Mouse (Mus musculus) intestine, embryonic 16.5 days (tissue): Measurements from ENCODE around the gene Prelid3b. TPM values are rescaled to one million over a fixed set of nuclear protein-coding genes. Genes with fewer than 3 reads are reported as not detected.

Source experiments
- ATAC-seq: fragments of 200-750 bp; cut with Nextera tagmentation; 2 replicates; pipeline ENCODE4 v1.8.0; 2017; ENCODE audit warnings: moderate TSS enrichment, moderate library complexity
- H3K27ac ChIP-seq: fragments of 300-500 bp; sonication (generic); 2 replicates; pipeline ENCODE4 v1.5.1; 2014; ENCODE audit warnings: mild to moderate bottlenecking, low read length
- H3K27me3 ChIP-seq: fragments of 300-500 bp; sonication (generic); replicated peaks from 2 replicates; pipeline ENCODE4 v1.6.1; 2014; ENCODE audit warnings: low read length, control low read depth, mixed read lengths; ENCODE audit not compliant: control insufficient read depth, insufficient read depth
- H3K36me3 ChIP-seq: fragments of 300-500 bp; sonication (generic); 2 replicates; pipeline ENCODE4 v1.6.1; 2014; ENCODE audit warnings: low read length, control low read depth; ENCODE audit not compliant: control insufficient read depth, insufficient read depth
- H3K4me1 ChIP-seq: fragments of 300-500 bp; sonication (generic); 2 replicates; pipeline ENCODE4 v1.6.1; 2014; ENCODE audit warnings: low read length, control low read depth, mixed read lengths; ENCODE audit not compliant: control insufficient read depth, insufficient read depth
- H3K4me2 ChIP-seq: fragments of 300-500 bp; sonication (generic); 2 replicates; pipeline ENCODE4 v1.6.1; 2014; ENCODE audit warnings: low read depth, low read length, control low read depth
- H3K4me3 ChIP-seq: fragments of 300-500 bp; sonication (generic); 2 replicates; pipeline ENCODE4 v1.5.1; 2014; ENCODE audit warnings: mild to moderate bottlenecking, low read length
- H3K9ac ChIP-seq: fragments of 300-500 bp; sonication (generic); 2 replicates; pipeline ENCODE4 v1.6.1; 2014; ENCODE audit warnings: low read depth, low read length
- H3K9me3 ChIP-seq: fragments of 300-500 bp; sonication (generic); 2 replicates; pipeline ENCODE4 v1.6.1; 2016; ENCODE audit warnings: low read length, control low read depth; ENCODE audit not compliant: control insufficient read depth
- WGBS: fragments of 180-500 bp; shearing (Covaris S2); extraction: QIAGEN DNeasy Blood & Tissue Kit; methylation state at CpG from one replicate; pipeline ENCODE4 v1.1.7; 2014; 5-methylcytosine and 5-hydroxymethylcytosine counted together
- polyA plus RNA-seq: library from polyadenylated mRNA; unstranded; fragments of >200 nt; fragmentation: Nextera tagmentation; extraction: Ambion mirVana; gene quantifications from 2 replicates; pipeline ENCODE4 v1.2.1, GENCODE M21; 2015

Prelid3b gene
- polyA plus RNA-seq, 1 experiment from 2014 or later: 134 TPM

GRCm38 (mm10) chr2:174501517-174501916 lies 28.6 kb upstream of the Prelid3b start:
- no peaks in the 10 kb centered on the region for H3K4me1 ChIP-seq
- H3K9ac ChIP-seq: no peak overlapping the region
- no peak overlapping the region for H3K4me2 ChIP-seq
- H3K4me3 ChIP-seq: no peak overlapping the region
- H3K27me3 ChIP-seq: no peaks in the 10 kb centered on the region
- H3K36me3 ChIP-seq: no peaks in the 10 kb centered on the region
- H3K9me3 ChIP-seq: no peaks in the 10 kb centered on the region
- no peak overlapping the region for H3K27ac ChIP-seq
- WGBS: 93% methylated on average over 8 of the region's 8 CpGs
- no peak for ATAC-seq

DNA sequence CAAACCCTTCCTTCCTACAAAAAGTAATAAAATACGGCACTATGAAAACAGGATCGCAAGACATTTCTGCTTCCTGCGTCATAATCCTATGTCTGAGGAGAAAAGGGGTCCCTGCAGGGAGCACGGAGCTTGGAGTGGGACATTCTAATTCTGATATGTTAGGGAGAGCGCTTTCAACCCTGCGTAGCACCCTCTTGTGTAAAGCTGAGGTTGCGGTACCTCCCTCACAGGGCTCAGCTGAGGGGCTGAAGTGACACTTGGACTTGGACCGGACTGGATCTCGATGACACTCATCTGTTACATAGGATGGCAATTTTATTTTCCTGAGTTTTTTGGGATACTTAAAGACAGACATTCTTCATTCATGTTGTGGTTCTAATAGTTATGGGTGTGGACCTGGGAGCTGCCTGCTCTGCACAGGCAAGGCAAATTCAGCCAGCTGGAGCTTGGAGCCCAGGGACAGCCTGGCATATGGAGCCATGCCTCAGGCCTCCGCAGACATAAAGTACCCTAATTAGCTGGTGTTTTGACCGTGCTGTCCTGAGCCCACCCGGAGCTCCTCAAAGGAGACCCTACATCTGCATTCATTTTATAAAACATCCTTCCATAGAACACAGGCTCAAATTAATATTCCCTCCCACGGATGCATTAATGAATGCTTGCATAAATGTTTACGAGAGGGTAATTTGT lies 28.1 kb upstream of the Prelid3b start:
- Histone ChIP-seq H3K27me3 (no peaks in the 10 kb centered on the region), H3K4me3 (no peak overlapping the region), H3K4me1 (no peaks in the 10 kb centered on the region), H3K4me2 (no peak overlapping the region), H3K27ac (no peak overlapping the region), H3K9me3 (no peaks in the 10 kb centered on the region), H3K36me3 (no peaks in the 10 kb centered on the region), H3K9ac (no peak overlapping the region)
- no peak for ATAC-seq
- 85% methylated on average over 14 of the region's 14 CpGs for WGBS

GRCm38 (mm10) chr2:174492858-174493257 lies 20.0 kb upstream of the Prelid3b start:
- no peaks in the 10 kb centered on the region for H3K36me3 ChIP-seq
- H3K27me3 ChIP-seq: no peaks in the 10 kb centered on the region
- whole genome bisulfite sequencing: 59% methylated on average over 2 of the region's 2 CpGs
- H3K4me3 ChIP-seq: no peak overlapping the region
- H3K9ac ChIP-seq: no peak overlapping the region
- H3K9me3 ChIP-seq: no peaks in the 10 kb centered on the region
- H3K4me2 ChIP-seq: no peak overlapping the region
- no peak for ATAC-seq
- no peak overlapping the region for H3K27ac ChIP-seq
- H3K4me1 ChIP-seq: no peaks in the 10 kb centered on the region

DNA sequence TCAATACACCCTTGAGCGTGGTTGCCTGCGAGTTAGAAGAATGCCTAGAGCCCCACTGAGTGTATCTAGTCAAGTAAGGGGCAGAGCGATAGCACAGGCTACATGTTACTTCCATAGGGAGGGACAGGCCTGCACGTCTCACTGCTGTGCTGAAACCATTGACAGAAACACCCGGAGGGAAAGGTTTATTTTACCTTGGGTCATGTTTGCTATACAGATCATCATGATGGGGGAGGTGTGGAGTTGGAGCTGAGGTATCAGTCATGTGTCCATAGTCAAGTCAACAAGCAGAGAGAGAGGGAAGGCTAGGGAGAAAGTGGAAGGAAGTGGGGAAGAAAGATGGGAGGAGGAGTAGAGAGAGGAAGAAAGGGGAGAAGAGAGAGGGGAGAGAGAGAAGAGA lies 14.1 kb upstream of the Prelid3b start:
- no peaks in the 10 kb centered on the region for H3K27me3 ChIP-seq
- 61% methylated on average over 5 of the region's 5 CpGs for WGBS
- H3K27ac ChIP-seq: no peak overlapping the region
- H3K36me3 ChIP-seq: no peaks in the 10 kb centered on the region
- H3K9me3 ChIP-seq: no peaks in the 10 kb centered on the region
- no peak overlapping the region for H3K9ac ChIP-seq
- H3K4me3 ChIP-seq: no peak overlapping the region
- no peak overlapping the region for H3K4me2 ChIP-seq
- H3K4me1 ChIP-seq: no peaks in the 10 kb centered on the region
- ATAC-seq: no peak

GRCm38 (mm10) chr2:174478746-174479145 lies 5.9 kb upstream of the Prelid3b start:
- Histone ChIP-seq H3K4me2 (no peak overlapping the region), H3K4me3 (no peak overlapping the region), H3K36me3 (no peaks in the 10 kb centered on the region), H3K4me1 (peaks cover 4% of the 10 kb centered on the region), H3K9me3 (no peaks in the 10 kb centered on the region), H3K27me3 (no peaks in the 10 kb centered on the region), H3K27ac (no peak overlapping the region), H3K9ac (no peak overlapping the region)
- no peak for ATAC-seq
- 71% methylated on average over 5 of the region's 5 CpGs for WGBS

DNA sequence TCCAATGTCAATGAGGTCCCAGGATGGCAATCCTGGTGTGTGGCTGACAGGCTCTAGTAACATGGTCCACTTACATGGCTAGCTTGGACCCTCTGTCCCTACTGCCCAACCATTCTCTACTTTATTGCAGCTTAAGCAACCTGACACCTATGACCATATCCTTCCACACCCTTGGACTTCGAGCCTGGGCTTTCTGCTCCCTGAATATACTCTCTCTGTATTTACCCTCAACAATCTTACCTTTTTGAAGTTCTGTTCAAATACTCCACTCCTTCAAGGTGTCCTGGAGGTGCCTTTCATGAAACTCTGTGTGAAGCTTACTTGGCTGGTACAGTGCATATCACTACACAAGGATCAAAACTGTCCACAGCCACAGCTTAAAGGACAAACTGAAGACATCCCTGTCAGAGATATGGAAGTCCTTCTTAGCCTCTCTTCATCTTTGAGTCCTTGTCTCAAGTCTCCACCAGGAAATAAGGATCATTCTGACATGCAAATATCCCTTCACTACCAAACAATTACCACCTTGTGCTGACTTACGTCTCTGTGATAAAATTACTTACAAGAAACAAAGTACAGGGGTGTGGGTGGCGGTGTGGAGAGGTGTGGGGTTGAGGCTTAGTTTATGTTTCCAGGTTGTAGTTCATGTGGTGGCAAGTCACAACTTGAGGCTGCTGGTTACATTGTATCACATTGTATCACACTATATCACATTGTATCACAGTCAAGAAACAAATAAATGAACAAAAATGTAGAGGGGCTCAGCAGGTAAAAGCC lies 4.8 kb upstream of the Prelid3b start:
- Histone ChIP-seq H3K4me2 (no peak overlapping the region), H3K9me3 (no peaks in the 10 kb centered on the region), H3K9ac (peak overlapping the region; percentile 33; the same call in 1 of the 2 replicates), H3K27ac (peak overlapping the region; percentile 83), H3K36me3 (no peaks in the 10 kb centered on the region), H3K4me1 (peaks cover 8% of the 10 kb centered on the region), H3K27me3 (no peaks in the 10 kb centered on the region), H3K4me3 (no peak overlapping the region)
- 45% methylated on average over 3 of the region's 3 CpGs for WGBS
- peak; percentile 73 for ATAC-seq

DNA sequence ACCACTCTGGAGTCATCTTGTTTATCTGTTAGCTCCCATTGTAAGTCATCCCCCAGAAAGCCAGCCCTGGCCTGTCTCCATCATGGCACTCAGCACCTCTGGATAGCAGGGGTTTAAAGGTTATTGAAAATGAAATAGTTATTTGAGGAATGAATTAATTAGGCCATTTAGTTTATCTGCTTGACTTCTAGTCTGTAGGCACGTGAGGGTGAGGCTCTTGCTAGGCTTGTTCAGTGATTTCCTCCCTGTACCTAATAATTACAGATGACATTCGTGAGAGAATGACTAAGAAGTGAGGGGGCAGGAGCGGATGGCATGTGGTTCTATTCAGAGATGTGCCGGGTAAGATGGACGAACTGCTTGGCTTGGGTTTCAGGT lies 658 bp upstream of the Prelid3b start:
- no peaks in the 10 kb centered on the region for H3K9me3 ChIP-seq
- peak overlapping the region; percentile 78 for H3K4me2 ChIP-seq
- H3K4me1 ChIP-seq: peaks cover 27% of the 10 kb centered on the region
- no peak for ATAC-seq
- no peaks in the 10 kb centered on the region for H3K36me3 ChIP-seq
- WGBS: 81% methylated on average over 5 of the region's 5 CpGs
- peak overlapping the region; percentile 65 for H3K9ac ChIP-seq
- H3K4me3 ChIP-seq: peak overlapping the region; percentile 86
- H3K27ac ChIP-seq: peak overlapping the region; percentile 67
- no peaks in the 10 kb centered on the region for H3K27me3 ChIP-seq

GRCm38 (mm10) chr2:174472407-174472806 lies 474 bp downstream of the Prelid3b start:
- no peaks in the 10 kb centered on the region for H3K9me3 ChIP-seq
- H3K4me3 ChIP-seq: peak overlapping the region; percentile 86
- WGBS: 6% methylated on average over 30 of the region's 30 CpGs
- peak overlapping the region; percentile 92 for H3K9ac ChIP-seq
- 0 out of 2 replicates have a peak, but pooled peaks cover 4% of the 10 kb centered on the region for H3K36me3 ChIP-seq
- peak overlapping the region; percentile 82 for H3K27ac ChIP-seq
- peak overlapping the region; percentile 76 for H3K4me2 ChIP-seq
- peak; percentile 41 for ATAC-seq
- H3K4me1 ChIP-seq: peaks cover 27% of the 10 kb centered on the region
- no peaks in the 10 kb centered on the region for H3K27me3 ChIP-seq

DNA sequence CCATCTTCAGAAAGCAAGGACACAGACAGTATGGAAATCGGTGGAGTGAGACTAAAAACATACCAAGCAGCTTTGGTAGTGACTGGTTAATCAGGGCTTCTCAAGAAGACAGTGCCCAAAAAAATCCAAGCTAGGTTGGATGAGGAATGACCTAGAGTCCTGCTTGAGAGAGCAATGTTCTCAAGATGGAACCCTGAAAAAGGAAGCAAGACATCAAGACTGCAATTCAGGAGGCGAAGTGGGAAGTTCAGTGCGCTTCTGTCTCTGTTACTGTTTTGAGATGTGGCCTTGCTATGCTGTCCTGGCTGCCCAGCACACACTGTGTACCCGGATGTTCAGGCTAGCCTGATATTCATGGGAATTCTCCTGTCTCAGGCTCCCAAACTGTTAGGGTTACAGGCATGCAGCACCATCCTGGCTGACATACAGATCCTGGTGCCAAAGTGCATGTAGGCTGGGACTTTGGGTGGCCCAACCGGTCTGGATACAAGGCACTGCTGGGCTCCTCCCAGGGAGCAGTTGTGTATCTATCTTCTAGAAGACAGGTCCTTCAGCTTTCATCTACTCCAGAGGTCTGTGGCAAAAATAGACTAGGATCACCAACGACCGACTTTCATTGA lies 2.0 kb downstream of the Prelid3b start:
- Histone ChIP-seq H3K9ac (no peak overlapping the region), H3K4me2 (peak overlapping the region; percentile 76; the same call in 1 of the 2 replicates), H3K9me3 (no peaks in the 10 kb centered on the region), H3K27ac (no peak overlapping the region), H3K4me3 (no peak overlapping the region), H3K36me3 (0 out of 2 replicates have a peak, but pooled peaks cover 4% of the 10 kb centered on the region), H3K27me3 (no peaks in the 10 kb centered on the region), H3K4me1 (peaks cover 23% of the 10 kb centered on the region)
- WGBS: 88% methylated on average over 7 of the region's 7 CpGs
- no peak for ATAC-seq
